Mouse (Mus musculus) cerebellum, adult 2 months (tissue): Measurements from ENCODE around the gene Pisd. TPM values are rescaled to one million over a fixed set of nuclear protein-coding genes. Genes with fewer than 3 reads are reported as not detected.
"Not testable (repeated sequence)": the region's sequence is repeated elsewhere in the genome, so short reads cannot be mapped to it uniquely, and the experiment has no call there.

Source experiments
- DNase-seq, 2 experiments: peaks; one replicate each; pipeline ENCODE4 v3.0.0; 2021
- H3K27ac ChIP-seq: fragments of 200-500 bp; 2 replicates; pipeline ENCODE4 v1.5.1; 2012; ENCODE audit warnings: low read length, control low read depth, inconsistent platforms; ENCODE audit not compliant: insufficient read depth
- H3K27me3 ChIP-seq: fragments of 200-500 bp; 2 replicates; pipeline ENCODE4 v1.6.1; 2012; ENCODE audit warnings: inconsistent platforms, mild to moderate bottlenecking, low read length, moderate library complexity; ENCODE audit not compliant: control insufficient read depth, insufficient read depth
- H3K4me1 ChIP-seq: fragments of 200-500 bp; 2 replicates; pipeline ENCODE4 v1.6.1; 2011; ENCODE audit warnings: low read length; ENCODE audit not compliant: control insufficient read depth, insufficient read depth
- H3K4me3 ChIP-seq: fragments of 200-500 bp; replicated peaks from 2 replicates; pipeline ENCODE3; 2011; ENCODE audit warnings: mild to moderate bottlenecking, low read depth, low read length, control low read depth; ENCODE audit not compliant: insufficient read depth
- CTCF ChIP-seq: fragments of 200-500 bp; IDR thresholded peaks from 2 replicates; pipeline ENCODE4 v1.5.1; 2011; ENCODE audit warnings: low read depth, mild to moderate bottlenecking, control low read depth, low read length, moderate library complexity, borderline replicate concordance; ENCODE audit not compliant: insufficient read depth
- POLR2A ChIP-seq: fragments of 200-500 bp; IDR thresholded peaks from 2 replicates; pipeline ENCODE4 v1.6.1; 2011; ENCODE audit warnings: low read length, control low read depth, borderline replicate concordance; ENCODE audit not compliant: insufficient read depth
- WGBS: fragments of 180-500 bp; shearing (Covaris S2); methylation state at CpG from one replicate; pipeline ENCODE4 v1.1.7; 2018; 5-methylcytosine and 5-hydroxymethylcytosine counted together
- polyA plus RNA-seq: library from polyadenylated mRNA; depleted of rRNA; stranded (reverse); fragments of >200 nt; gene quantifications from 2 replicates; pipeline ENCODE4 v1.2.3, GENCODE M21; 2012

The Pisd gene
- polyA plus RNA-seq, 1 experiment, result 60.3 TPM

- no peak for DNase-seq
- TF ChIP-seq CTCF (no peak), POLR2A (no peak)
- WGBS, result 86% methylated on average over 2 of the region's 2 CpGs
- no peaks in the 10 kb centered on the region for H3K27me3 ChIP-seq
- 0 out of 2 replicates have a peak, but pooled peaks cover 2% of the 10 kb centered on the region for H3K4me1 ChIP-seq
- no peak overlapping the region for H3K4me3 ChIP-seq
- no peak overlapping the region for H3K27ac ChIP-seq
These were observed 25.8 kb downstream of the Pisd start for GRCm38 (mm10) chr5:32759662-32760061.

GRCm38 (mm10) chr5:32756141-32756540 lies 29.3 kb downstream of the Pisd start:
- TF ChIP-seq POLR2A, result no peak
- no peak for TF ChIP-seq CTCF
- 95% methylated on average over 8 of the region's 8 CpGs for WGBS

GRCm38 (mm10) chr5:32751736-32752135 lies 33.7 kb downstream of the Pisd start:
- TF ChIP-seq POLR2A (no peak), CTCF (no peak)
- 36% methylated on average over 2 of the region's 2 CpGs for whole genome bisulfite sequencing
- no peak overlapping the region for H3K4me3 ChIP-seq
- no peak for DNase-seq
- no peak overlapping the region for H3K27ac ChIP-seq
- H3K27me3 ChIP-seq, result no peaks in the 10 kb centered on the region
- no peaks in the 10 kb centered on the region for H3K4me1 ChIP-seq

More at GRCm38 (mm10) chr5:32756141-32756540, 29.3 kb downstream of the Pisd start:
- no peaks in the 10 kb centered on the region for H3K27me3 ChIP-seq
- H3K27ac ChIP-seq, result no peak overlapping the region
- H3K4me3 ChIP-seq, result no peak overlapping the region
- no peaks in the 10 kb centered on the region for H3K4me1 ChIP-seq
- no peak for DNase-seq

DNA sequence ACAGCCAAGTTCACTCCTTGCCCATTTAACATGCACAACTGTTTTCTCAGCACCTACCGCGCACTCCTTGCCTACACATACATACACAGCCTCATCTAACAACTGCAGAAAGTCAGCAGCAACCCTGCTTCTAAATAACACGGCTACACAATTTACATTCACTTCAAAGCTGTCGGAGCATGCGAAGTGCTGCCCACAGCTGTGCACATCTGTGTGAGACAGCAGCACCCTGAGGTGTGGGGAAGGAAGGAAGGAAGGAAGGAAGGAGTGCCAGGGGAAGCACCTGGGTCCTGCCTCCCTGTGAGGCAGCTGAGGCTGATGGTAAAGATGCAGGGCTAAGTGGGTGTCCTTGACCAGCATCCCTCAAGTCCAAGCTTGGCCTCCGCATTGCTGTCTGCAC lies 36.5 kb downstream of the Pisd start:
- WGBS, result 89% methylated on average over 6 of the region's 6 CpGs
- Histone ChIP-seq H3K27ac (no peak overlapping the region), H3K4me3 (no peak overlapping the region), H3K27me3 (no peaks in the 10 kb centered on the region), H3K4me1 (no peaks in the 10 kb centered on the region)
- DNase-seq, result no peak
- TF ChIP-seq CTCF, result no peak
- TF ChIP-seq POLR2A, result no peak

- no peak for TF ChIP-seq POLR2A
- peak; percentile 89 for TF ChIP-seq CTCF
- 65% methylated on average over 6 of the region's 6 CpGs for WGBS
- Histone ChIP-seq H3K4me3 (no peak overlapping the region), H3K27ac (no peak overlapping the region), H3K27me3 (no peaks in the 10 kb centered on the region), H3K4me1 (peaks cover 5% of the 10 kb centered on the region)
- peak; percentile 57 to 58 for DNase-seq
These were observed 37.6 kb downstream of the Pisd start for GRCm38 (mm10) chr5:32747650-32748375.

DNA sequence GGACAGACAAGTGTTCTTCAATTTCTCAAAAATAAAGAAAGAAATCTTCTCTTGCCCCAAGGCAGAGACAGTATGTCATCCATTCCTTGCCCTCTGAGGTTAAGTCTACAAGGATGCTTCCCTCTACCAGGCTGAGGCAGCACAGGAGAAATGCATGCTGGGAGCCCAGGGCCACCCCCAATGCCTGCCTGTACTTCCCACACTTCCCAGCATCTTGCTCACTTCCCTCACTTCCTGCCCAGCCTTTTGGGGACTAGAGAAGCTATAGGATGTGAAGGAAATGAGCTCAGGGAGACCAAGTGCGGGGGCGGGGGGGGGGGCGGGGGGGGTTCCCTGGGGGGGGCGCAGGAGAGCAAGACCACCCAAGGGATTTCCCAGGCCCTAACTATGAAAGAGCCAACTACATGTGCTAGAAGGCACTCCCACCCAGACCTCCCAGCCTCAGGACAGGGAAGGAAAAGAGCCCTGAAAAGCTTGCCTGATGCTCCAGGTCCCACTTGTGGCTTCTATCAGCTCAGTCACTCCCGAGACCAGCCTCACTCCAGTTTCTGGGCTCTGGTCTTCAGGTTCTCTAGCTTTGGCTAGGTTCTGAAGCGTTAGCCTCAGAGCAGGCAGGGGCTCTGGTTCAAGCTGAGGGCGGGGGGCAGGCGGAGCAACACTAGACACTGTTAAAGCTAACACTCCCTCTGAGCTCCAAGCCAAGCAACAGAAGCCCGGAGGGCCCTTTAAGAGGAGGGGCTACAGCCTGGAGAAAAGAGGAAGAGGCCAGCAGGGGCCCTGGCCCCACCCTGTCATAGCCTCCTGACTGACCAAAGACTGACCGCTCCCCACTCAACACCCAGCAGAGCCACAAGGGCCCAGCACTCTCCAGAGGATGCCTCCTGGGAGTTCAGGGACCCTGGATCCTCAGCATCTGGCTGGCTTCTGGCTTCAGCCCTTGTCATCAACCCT lies 39.5 kb downstream of the Pisd start:
- TF ChIP-seq CTCF, result no peak
- TF ChIP-seq POLR2A, result no peak
- Histone ChIP-seq H3K4me3 (peak overlapping the region; percentile 59), H3K4me1 (peaks cover 21% of the 10 kb centered on the region), H3K27ac (no peak overlapping the region; the same call in 1 of the 2 replicates), H3K27me3 (no peaks in the 10 kb centered on the region)
- WGBS, result 30% methylated on average over 10 of the region's 10 CpGs
- DNase-seq, result peak; percentile 37 to 54

- H3K27ac ChIP-seq, result peak overlapping the region; percentile 39
- TF ChIP-seq CTCF (peak; percentile 60; the same call in 1 of the 2 replicates), POLR2A (peak; percentile 27; the same call in 1 of the 2 replicates)
- DNase-seq, result peak; percentile 73 to 75
- H3K4me1 ChIP-seq, result peaks cover 29% of the 10 kb centered on the region
- H3K27me3 ChIP-seq, result no peaks in the 10 kb centered on the region
- H3K4me3 ChIP-seq, result peak overlapping the region; percentile 19
- 19% methylated on average over 9 of the region's 9 CpGs for WGBS
These were observed 43.3 kb downstream of the Pisd start for GRCm38 (mm10) chr5:32742149-32742548.

DNA sequence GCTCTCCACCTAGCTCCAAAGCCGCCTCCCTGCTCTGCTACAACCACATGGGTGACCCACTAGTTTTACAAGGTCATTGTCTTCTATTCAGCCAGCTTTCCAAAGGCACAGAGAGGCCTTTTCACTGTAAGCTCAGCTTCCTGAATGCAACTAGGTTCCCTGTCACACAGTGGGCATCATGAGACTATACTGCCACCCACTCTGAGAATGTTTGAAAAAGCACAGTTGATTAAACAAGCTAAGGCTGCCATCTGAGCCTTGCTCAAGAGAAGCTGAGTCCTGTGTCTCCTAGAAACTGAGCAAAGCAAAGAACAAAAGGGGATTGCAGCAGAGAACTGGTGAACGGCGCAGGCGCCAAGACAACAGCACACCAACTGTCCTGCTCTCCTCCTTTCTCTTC lies 44.1 kb downstream of the Pisd start:
- not testable (repeated sequence) for H3K4me3 ChIP-seq, DNase-seq, H3K27me3 ChIP-seq
- peak overlapping the region; percentile 39 for H3K27ac ChIP-seq
- 82% methylated on average over 4 of the region's 4 CpGs for WGBS
- peaks cover 29% of the 10 kb centered on the region for H3K4me1 ChIP-seq

GRCm38 (mm10) chr5:32740850-32741249 lies 44.6 kb downstream of the Pisd start:
- peaks cover 30% of the 10 kb centered on the region for H3K4me1 ChIP-seq
- WGBS, result 25% methylated on average over 8 of the region's 8 CpGs
- DNase-seq, H3K4me3 ChIP-seq, H3K27me3 ChIP-seq, H3K27ac ChIP-seq: not testable (repeated sequence)
